Mouse (Mus musculus): Measurements from ENCODE around the gene Cbx3. TPM values are rescaled to one million over a fixed set of nuclear protein-coding genes. Genes with fewer than 3 reads are reported as not detected.
"Not testable (repeated sequence)": the region's sequence is repeated elsewhere in the genome, so short reads cannot be mapped to it uniquely, and the experiment has no call there.

The Cbx3 gene
- polyA plus RNA-seq, 1 experiment from 2014 or later, result 380 TPM

GRCm38 (mm10) chr6:51471782-51472181 lies 1.6 kb downstream of the Cbx3 start:
- Histone ChIP-seq H3K4me1 (peaks cover 16% of the 10 kb centered on the region), H3K4me3 (replicated peaks) (peak overlapping the region; percentile 87), H3K36me3 (peaks cover 35% of the 10 kb centered on the region), H3K27ac (replicated peaks) (no peak overlapping the region), H3K9ac (peak overlapping the region; percentile 18; the same call in 1 of the 2 replicates), H3K9me3 (replicated peaks) (no peaks in the 10 kb centered on the region), H3K4me2 (replicated peaks) (peak overlapping the region; percentile 51), H3K27me3 (no peaks in the 10 kb centered on the region)
- ATAC-seq (ENCODE audit: insufficient number of reproducible peaks, low FRiP score, low TSS enrichment, low read depth), result no peak
- 10% methylated on average over 3 of the region's 3 CpGs for WGBS

- H3K36me3 ChIP-seq, result peaks cover 36% of the 10 kb centered on the region
- peaks cover 16% of the 10 kb centered on the region for H3K4me1 ChIP-seq
- peak overlapping the region; percentile 87 for H3K4me3 ChIP-seq (replicated peaks)
- H3K9ac ChIP-seq, result peak overlapping the region; percentile 18; the same call in 1 of the 2 replicates
- H3K9me3 ChIP-seq (replicated peaks), result no peaks in the 10 kb centered on the region
- no peaks in the 10 kb centered on the region for H3K27me3 ChIP-seq
- H3K4me2 ChIP-seq (replicated peaks), result peak overlapping the region; percentile 51
- 33% methylated on average over 4 of the region's 4 CpGs for WGBS
- no peak for ATAC-seq (ENCODE audit: insufficient number of reproducible peaks, low FRiP score, low TSS enrichment, low read depth)
- H3K27ac ChIP-seq (replicated peaks), result 0 out of 2 replicates have a peak overlapping the region, but pooled peaks have one; percentile 28
Observed at GRCm38 (mm10) chr6:51472213-51472612, 2.1 kb downstream of the Cbx3 start.

- Histone ChIP-seq H3K4me1 (no peaks in the 10 kb centered on the region), H3K36me3 (peaks cover 70% of the 10 kb centered on the region), H3K27ac (replicated peaks) (no peak overlapping the region), H3K9me3 (replicated peaks) (no peaks in the 10 kb centered on the region), H3K27me3 (no peaks in the 10 kb centered on the region), H3K4me2 (replicated peaks) (no peak overlapping the region), H3K9ac (no peak overlapping the region), H3K4me3 (replicated peaks) (no peak overlapping the region)
- 95% methylated on average over 4 of the region's 4 CpGs for WGBS
- no peak for ATAC-seq (ENCODE audit: insufficient number of reproducible peaks, low FRiP score, low TSS enrichment, low read depth)
Observed at GRCm38 (mm10) chr6:51479136-51479731, 9.1 kb downstream of the Cbx3 start.

- Histone ChIP-seq H3K27me3 (no peaks in the 10 kb centered on the region), H3K4me2 (replicated peaks) (no peak overlapping the region), H3K9me3 (replicated peaks) (no peaks in the 10 kb centered on the region), H3K9ac (no peak overlapping the region), H3K4me3 (replicated peaks) (no peak overlapping the region), H3K4me1 (no peaks in the 10 kb centered on the region), H3K36me3 (peaks cover 60% of the 10 kb centered on the region), H3K27ac (replicated peaks) (no peak overlapping the region)
- WGBS, result 90% methylated on average over 8 of the region's 8 CpGs
- ATAC-seq (ENCODE audit: insufficient number of reproducible peaks, low FRiP score, low TSS enrichment, low read depth), result no peak
Observed at GRCm38 (mm10) chr6:51481548-51481947, 11.4 kb downstream of the Cbx3 start.

GRCm38 (mm10) chr6:51483861-51484260 lies 13.7 kb downstream of the Cbx3 start:
- Histone ChIP-seq H3K27ac (replicated peaks) (no peak overlapping the region), H3K4me1 (no peaks in the 10 kb centered on the region), H3K4me2 (replicated peaks) (no peak overlapping the region), H3K4me3 (replicated peaks) (no peak overlapping the region), H3K9me3 (replicated peaks) (no peaks in the 10 kb centered on the region), H3K36me3 (peaks cover 44% of the 10 kb centered on the region), H3K9ac (no peak overlapping the region), H3K27me3 (no peaks in the 10 kb centered on the region)
- ATAC-seq (ENCODE audit: insufficient number of reproducible peaks, low FRiP score, low TSS enrichment, low read depth), result no peak
- WGBS, result 92% methylated on average over 3 of the region's 3 CpGs

GRCm38 (mm10) chr6:51484556-51484955 lies 14.4 kb downstream of the Cbx3 start:
- H3K27ac ChIP-seq (replicated peaks); H3K4me3 ChIP-seq (replicated peaks); H3K27me3 ChIP-seq; ATAC-seq (ENCODE audit: insufficient number of reproducible peaks, low FRiP score, low TSS enrichment, low read depth); H3K4me2 ChIP-seq (replicated peaks); H3K9ac ChIP-seq; H3K9me3 ChIP-seq (replicated peaks); H3K4me1 ChIP-seq: not testable (repeated sequence)
- peaks cover 37% of the 10 kb centered on the region for H3K36me3 ChIP-seq
- 87% methylated on average over 8 of the region's 8 CpGs for WGBS

- 45% methylated on average over 2 of the region's 2 CpGs for WGBS
- Histone ChIP-seq H3K27me3 (no peaks in the 10 kb centered on the region), H3K36me3 (peaks cover 26% of the 10 kb centered on the region), H3K27ac (replicated peaks) (no peak overlapping the region), H3K4me3 (replicated peaks) (no peak overlapping the region), H3K9ac (no peak overlapping the region), H3K4me2 (replicated peaks) (no peak overlapping the region), H3K9me3 (replicated peaks) (no peaks in the 10 kb centered on the region), H3K4me1 (0 out of 2 replicates have a peak, but pooled peaks cover 3% of the 10 kb centered on the region)
- ATAC-seq (ENCODE audit: insufficient number of reproducible peaks, low FRiP score, low TSS enrichment, low read depth), result no peak
Observed at GRCm38 (mm10) chr6:51485646-51486045, 15.5 kb downstream of the Cbx3 start.

GRCm38 (mm10) chr6:51486076-51486710 lies 16.0 kb downstream of the Cbx3 start:
- peaks cover 22% of the 10 kb centered on the region for H3K36me3 ChIP-seq
- H3K27ac ChIP-seq (replicated peaks), result no peak overlapping the region
- 62% methylated on average over 7 of the region's 7 CpGs for WGBS
- no peak overlapping the region for H3K9ac ChIP-seq
- ATAC-seq (ENCODE audit: insufficient number of reproducible peaks, low FRiP score, low TSS enrichment, low read depth), result no peak
- no peaks in the 10 kb centered on the region for H3K27me3 ChIP-seq
- no peak overlapping the region for H3K4me2 ChIP-seq (replicated peaks)
- 0 out of 2 replicates have a peak, but pooled peaks cover 3% of the 10 kb centered on the region for H3K4me1 ChIP-seq
- no peaks in the 10 kb centered on the region for H3K9me3 ChIP-seq (replicated peaks)
- H3K4me3 ChIP-seq (replicated peaks), result no peak overlapping the region

GRCm38 (mm10) chr6:51486731-51487130 lies 16.6 kb downstream of the Cbx3 start:
- H3K9me3 ChIP-seq (replicated peaks), result no peaks in the 10 kb centered on the region
- H3K27ac ChIP-seq (replicated peaks), result no peak overlapping the region
- ATAC-seq (ENCODE audit: insufficient number of reproducible peaks, low FRiP score, low TSS enrichment, low read depth), result no peak
- H3K9ac ChIP-seq, result no peak overlapping the region
- no peak overlapping the region for H3K4me3 ChIP-seq (replicated peaks)
- H3K36me3 ChIP-seq, result peaks cover 17% of the 10 kb centered on the region
- H3K4me1 ChIP-seq, result 0 out of 2 replicates have a peak, but pooled peaks cover 3% of the 10 kb centered on the region
- WGBS, result 90% methylated on average over 5 of the region's 5 CpGs
- no peak overlapping the region for H3K4me2 ChIP-seq (replicated peaks)
- no peaks in the 10 kb centered on the region for H3K27me3 ChIP-seq

- Histone ChIP-seq H3K4me3 (replicated peaks) (no peak overlapping the region), H3K9ac (no peak overlapping the region), H3K4me1 (0 out of 2 replicates have a peak, but pooled peaks cover 3% of the 10 kb centered on the region), H3K27me3 (no peaks in the 10 kb centered on the region), H3K9me3 (replicated peaks) (no peaks in the 10 kb centered on the region), H3K4me2 (replicated peaks) (no peak overlapping the region), H3K36me3 (no peaks in the 10 kb centered on the region), H3K27ac (replicated peaks) (no peak overlapping the region)
- WGBS, result 59% methylated on average over 2 of the region's 2 CpGs
- no peak for ATAC-seq (ENCODE audit: insufficient number of reproducible peaks, low FRiP score, low TSS enrichment, low read depth)
Observed at GRCm38 (mm10) chr6:51489787-51490186, 19.6 kb downstream of the Cbx3 start.

- no peak for ATAC-seq (ENCODE audit: insufficient number of reproducible peaks, low FRiP score, low TSS enrichment, low read depth)
- WGBS, result 68% methylated on average over 8 of the region's 8 CpGs
- Histone ChIP-seq H3K27ac (replicated peaks) (no peak overlapping the region), H3K27me3 (no peaks in the 10 kb centered on the region), H3K4me3 (replicated peaks) (no peak overlapping the region), H3K36me3 (no peaks in the 10 kb centered on the region), H3K4me2 (replicated peaks) (no peak overlapping the region), H3K9me3 (replicated peaks) (no peaks in the 10 kb centered on the region), H3K4me1 (no peaks in the 10 kb centered on the region), H3K9ac (no peak overlapping the region)
Observed at GRCm38 (mm10) chr6:51497321-51498111, 27.4 kb downstream of the Cbx3 start.
